Comparison of ENCODE assay signal across 8 mouse cellular contexts in the genomic region with DNA sequence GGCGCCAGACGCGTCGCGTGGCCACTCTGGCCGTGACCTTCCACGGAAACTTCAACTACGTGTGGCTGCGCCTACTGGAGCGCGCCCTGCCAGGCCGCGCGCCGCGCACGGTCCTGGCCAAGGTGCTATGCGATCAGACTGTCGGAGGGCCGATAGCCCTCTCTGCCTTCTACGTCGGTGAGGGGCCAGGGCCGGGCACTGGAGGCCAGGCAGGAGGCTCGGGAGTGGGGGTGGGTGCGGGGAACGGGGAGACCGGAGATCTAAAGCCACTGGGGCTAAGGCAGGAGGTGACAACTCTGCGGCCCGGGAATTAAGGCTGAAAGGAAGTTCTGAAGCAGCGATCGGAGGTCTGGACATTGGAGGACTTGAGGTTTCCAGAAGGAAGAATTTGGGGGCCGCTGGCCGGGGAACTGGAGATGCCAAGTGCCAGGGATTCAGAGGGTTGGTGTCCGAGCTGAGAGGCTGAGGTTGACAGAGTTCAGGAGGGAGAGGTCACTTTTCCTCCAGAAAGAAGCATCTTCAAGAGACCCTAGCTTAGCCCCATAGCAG. TPM values are rescaled to one million over a fixed set of nuclear protein-coding genes. Genes with fewer than 3 reads are reported as not detected.
DNase-seq lines count a peak whose midpoint lies in the region; ATAC-seq and TF ChIP-seq lines count a peak whose summit lies in the region.

No protein-coding gene starts in this region.

- TF ChIP-seq EP300 in heart, postnatal 0 days (IDR thresholded peaks at IDR 0.05; ENCODE audit: low read depth): no peak

- TF ChIP-seq POLR2A in kidney, adult 2 months (IDR thresholded peaks at IDR 0.05; ENCODE audit: low read depth, low read length): no peak

- ATAC-seq in common myeloid progenitor, adult 5-6 weeks (replicated peaks; ENCODE audit: low read depth, poor library complexity, severe bottlenecking): 0 out of 2 replicates have a peak, but pooled peaks have one; percentile 22
- peak; percentile 66 for ATAC-seq in heart, postnatal 0 days (ENCODE audit: insufficient read depth, low read depth)
- ATAC-seq in megakaryocyte progenitor cell, adult 5-6 weeks (replicated peaks; ENCODE audit: poor library complexity): 0 out of 2 replicates have a peak, but pooled peaks have one; percentile 9

- WGBS in kidney, adult 2 months: 3% methylated on average over 34 of the region's 34 CpGs
- WGBS in heart, postnatal 0 days: 3% methylated on average over 34 of the region's 34 CpGs

- peak overlapping the region; percentile 61 for H3K27ac ChIP-seq in kidney, adult 2 months (ENCODE audit: insufficient read depth, low read depth, low read length)
- no peak overlapping the region for H3K27ac ChIP-seq in heart, postnatal 0 days (ENCODE audit: low read depth)

- no peaks in the 10 kb centered on the region for H3K9me3 ChIP-seq in heart, postnatal 0 days (replicated peaks; ENCODE audit: control insufficient read depth, low read length)

- TF ChIP-seq CTCF in kidney, adult 2 months (conservative IDR thresholded peaks at IDR 0.05; ENCODE audit: insufficient read depth, insufficient read length, low read depth, low read length): no peak
- no peak for TF ChIP-seq CTCF in heart, postnatal 0 days (IDR thresholded peaks at IDR 0.05; ENCODE audit: low read depth)

- H3K36me3 ChIP-seq in kidney, adult 2 months (ENCODE audit: control insufficient read depth, insufficient read depth, low read length): peaks cover 2% of the 10 kb centered on the region; the same call in 1 of the 2 replicates
- no peaks in the 10 kb centered on the region for H3K36me3 ChIP-seq in heart, postnatal 0 days (replicated peaks; ENCODE audit: control insufficient read depth, insufficient read depth, low read length)

- H3K4me2 ChIP-seq in heart, postnatal 0 days (ENCODE audit: low read depth, low read length): peak overlapping the region; percentile 80

- H3K9ac ChIP-seq in heart, postnatal 0 days (replicated peaks; ENCODE audit: low read depth, low read length): peak overlapping the region; percentile 48

- peak overlapping the region; percentile 65 for H3K4me3 ChIP-seq in kidney, adult 2 months (ENCODE audit: insufficient read depth, low read depth, low read length)
- peak overlapping the region; percentile 53 for H3K4me3 ChIP-seq in heart, postnatal 0 days (ENCODE audit: low read depth, low read length)

- no peak for DNase-seq in kidney, adult 2 months
- DNase-seq in kidney, postnatal 10 days: no peak
- no peak for DNase-seq in heart, postnatal 0 days (ENCODE audit: low spot score)
- DNase-seq in T-cell, adult 2 months (ENCODE audit: low spot score): no peak
- no peak for DNase-seq in cerebellum, adult 11-12 months
- DNase-seq in spleen, postnatal 4 days (ENCODE audit: low spot score in 2 of 2): no peak

- no peaks in the 10 kb centered on the region for H3K27me3 ChIP-seq in kidney, adult 2 months (replicated peaks; ENCODE audit: control insufficient read depth, insufficient read depth, low read length)
- H3K27me3 ChIP-seq in heart, postnatal 0 days (ENCODE audit: control insufficient read depth, insufficient read depth, low read length): peaks cover 7% of the 10 kb centered on the region; the same call in 1 of the 2 replicates

- H3K4me1 ChIP-seq in kidney, adult 2 months (ENCODE audit: control insufficient read depth, insufficient read depth, low read length): peaks cover 2% of the 10 kb centered on the region; the same call in 1 of the 2 replicates
- H3K4me1 ChIP-seq in heart, postnatal 0 days (ENCODE audit: control insufficient read depth, insufficient read depth): no peaks in the 10 kb centered on the region

RNA-seq across cellular contexts. Expression of a gene that starts 38.0 kb away (rescaled TPM):
- polyA plus RNA-seq in kidney, adult 2 months (2012; rRNA removed): 363 and 893 TPM in 2 replicates
- 0.78 and 0.87 TPM in 2 replicates for total RNA-seq in common myeloid progenitor, adult 5-6 weeks (2017)
- total RNA-seq in heart, postnatal 0 days (2014; rRNA removed; ENCODE audit: low replicate concordance): 2.0 and 2.7 TPM in 2 replicates
- 1.4 and 2.3 TPM in 2 replicates for polyA plus RNA-seq in heart, postnatal 0 days (2015; fragmentation: Nextera tagmentation; extraction: Ambion mirVana)
- total RNA-seq in megakaryocyte progenitor cell, adult 5-6 weeks (2015): 0.32 and 1.7 TPM in 2 replicates
- total RNA-seq in megakaryocyte progenitor cell, adult 5-6 weeks (2017): 0.33 and 2.0 TPM in 2 replicates

RNA-seq across cellular contexts. Expression of a gene that starts 38.0 kb away (rescaled TPM):
- 77.3 and 85.4 TPM in 2 replicates for polyA plus RNA-seq in kidney, adult 2 months (2012; rRNA removed)
- 74.9 and 85.5 TPM in 2 replicates for total RNA-seq in common myeloid progenitor, adult 5-6 weeks (2017)
- total RNA-seq in heart, postnatal 0 days (2014; rRNA removed; ENCODE audit: low replicate concordance): 75.6 and 96.8 TPM in 2 replicates
- polyA plus RNA-seq in heart, postnatal 0 days (2015; fragmentation: Nextera tagmentation; extraction: Ambion mirVana): 46.4 and 49.9 TPM in 2 replicates
- total RNA-seq in megakaryocyte progenitor cell, adult 5-6 weeks (2015): 52.7 and 57.8 TPM in 2 replicates
- 58.0 and 87.0 TPM in 2 replicates for total RNA-seq in megakaryocyte progenitor cell, adult 5-6 weeks (2017)

RNA-seq across cellular contexts. Expression of a gene that starts 45.5 kb away (rescaled TPM):
- 0.37 and 0.41 TPM in 2 replicates for polyA plus RNA-seq in kidney, adult 2 months (2012; rRNA removed)
- total RNA-seq in common myeloid progenitor, adult 5-6 weeks (2017): not detected in 2 replicates
- 0.04 TPM in 1 of 2 replicates, not detected in the other for total RNA-seq in heart, postnatal 0 days (2014; rRNA removed; ENCODE audit: low replicate concordance)
- polyA plus RNA-seq in heart, postnatal 0 days (2015; fragmentation: Nextera tagmentation; extraction: Ambion mirVana): 0.07 and 0.16 TPM in 2 replicates
- 0.12 TPM in 1 of 2 replicates, not detected in the other for total RNA-seq in megakaryocyte progenitor cell, adult 5-6 weeks (2015)
- 0.12 TPM in 1 of 2 replicates, not detected in the other for total RNA-seq in megakaryocyte progenitor cell, adult 5-6 weeks (2017)

RNA-seq across cellular contexts. Expression of a gene that starts 45.8 kb away (rescaled TPM):
- 0.09 and 0.20 TPM in 2 replicates for polyA plus RNA-seq in kidney, adult 2 months (2012; rRNA removed)
- 1.3 and 3.3 TPM in 2 replicates for total RNA-seq in common myeloid progenitor, adult 5-6 weeks (2017)
- not detected in 2 replicates for total RNA-seq in heart, postnatal 0 days (2014; rRNA removed; ENCODE audit: low replicate concordance)
- polyA plus RNA-seq in heart, postnatal 0 days (2015; fragmentation: Nextera tagmentation; extraction: Ambion mirVana): not detected in 2 replicates
- total RNA-seq in megakaryocyte progenitor cell, adult 5-6 weeks (2015): 6.7 and 10.2 TPM in 2 replicates
- 6.0 and 12.2 TPM in 2 replicates for total RNA-seq in megakaryocyte progenitor cell, adult 5-6 weeks (2017)

Comparison
In these comparisons a context has a peak if more than half of its experiments do, and no peak if none do; other contexts are left out.
1. ATAC-seq: peak in every context shown above with its lines; median percentile 66 in heart, postnatal 0 days; 22 in common myeloid progenitor, adult 5-6 weeks; 9 in megakaryocyte progenitor cell, adult 5-6 weeks.